Mouse (Mus musculus) urinary bladder, postnatal 14 days (tissue): ENCODE results near the gene Lrrc8d.
A peak's percentile ranks its signal among the peaks of the same experiment; 100 is the strongest.
"Not testable (repeated sequence)": the region's sequence is repeated elsewhere in the genome, so short reads cannot be mapped to it uniquely, and the experiment has no call there.

Source experiments
- DNase-seq: peaks from one replicate; pipeline ENCODE4 v3.0.0; 2021; ENCODE audit warnings: low spot score

The Lrrc8d gene

GRCm38 (mm10) chr5:105858754-105859694, 159.3 kb downstream of the Lrrc8d start:
- DNase-seq, result peak; percentile 38

DNA sequence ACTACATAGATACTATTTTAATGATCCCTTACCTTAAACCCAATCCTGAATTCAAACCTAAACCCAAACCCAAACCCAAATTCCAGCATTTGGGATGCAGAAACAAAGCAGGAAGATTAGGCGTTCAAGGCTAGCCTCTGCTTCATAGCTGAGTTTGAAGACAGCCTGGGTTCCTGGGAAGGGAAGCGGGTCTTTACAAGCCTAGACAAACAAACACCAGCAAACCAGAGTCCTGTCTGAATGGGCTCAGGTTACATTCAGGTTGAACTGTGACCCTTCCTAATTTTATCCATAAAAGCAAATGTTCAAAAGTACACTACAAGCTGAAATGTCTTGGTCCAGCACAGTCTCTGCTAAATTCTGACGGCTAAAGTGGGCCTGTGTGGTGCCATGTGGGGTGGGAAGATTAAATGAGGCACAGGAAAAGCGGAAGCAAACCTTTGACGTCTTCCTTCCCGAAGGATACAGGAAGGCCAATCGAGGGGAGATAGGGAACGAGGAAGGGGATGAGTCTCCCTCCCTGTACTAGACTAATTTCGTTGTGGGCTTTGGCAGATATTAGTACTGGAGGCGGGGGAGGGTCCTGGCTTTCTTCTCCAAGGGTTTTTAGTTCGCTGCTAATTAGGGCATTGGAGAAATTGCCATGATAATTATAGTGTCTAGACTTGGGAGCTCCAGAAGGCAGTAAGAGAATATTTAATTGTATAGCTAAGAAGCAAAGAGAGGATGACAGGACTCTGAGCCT, 160.1 kb downstream of the Lrrc8d start:
- no peak for DNase-seq

DNA sequence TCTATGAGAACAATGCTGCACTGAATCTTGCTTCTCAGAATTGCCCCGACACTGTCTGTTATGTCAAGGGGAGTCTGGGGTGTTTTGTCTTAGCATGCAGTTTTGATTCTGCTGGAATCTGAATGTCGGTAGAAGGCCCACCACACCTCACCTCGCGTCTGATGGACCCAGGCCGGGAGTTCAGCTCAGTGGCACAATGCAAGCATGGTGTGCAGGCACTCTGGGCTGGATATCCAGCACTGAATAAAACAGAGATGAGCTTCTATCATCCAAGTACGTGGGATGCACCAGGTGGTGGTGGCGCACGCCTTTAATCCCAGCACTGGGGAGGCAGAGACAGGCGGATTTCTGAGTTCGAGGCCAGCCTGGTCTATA, 160.7 kb downstream of the Lrrc8d start:
- DNase-seq, result no peak

- no peak for DNase-seq
Observed at GRCm38 (mm10) chr5:105861616-105862015, 161.8 kb downstream of the Lrrc8d start.

DNA sequence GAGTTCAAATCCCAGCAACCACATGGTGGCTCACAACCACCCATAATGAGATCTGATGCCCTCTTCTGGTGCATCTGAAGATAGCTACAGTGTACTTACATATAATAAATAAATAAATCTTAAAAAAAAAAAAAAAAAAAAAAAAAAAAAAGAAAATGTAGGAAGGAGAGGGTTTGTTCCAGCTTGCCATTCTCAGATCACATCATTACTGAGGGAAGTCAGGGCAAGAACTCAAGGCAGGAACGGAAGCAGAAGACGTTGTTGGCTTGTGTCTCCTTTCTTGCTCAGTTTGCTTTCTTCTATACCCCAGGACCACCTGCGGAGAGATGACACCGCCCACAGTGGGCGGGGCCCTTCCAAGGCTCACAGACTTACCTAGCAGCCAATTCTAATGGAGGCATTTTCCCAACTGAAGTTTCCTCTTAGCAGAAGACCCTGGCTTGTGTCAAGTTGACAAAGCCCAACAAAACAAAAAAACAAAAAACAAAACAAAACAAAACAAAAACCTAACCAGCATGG, 165.4 kb downstream of the Lrrc8d start:
- DNase-seq, result not testable (repeated sequence)

DNA sequence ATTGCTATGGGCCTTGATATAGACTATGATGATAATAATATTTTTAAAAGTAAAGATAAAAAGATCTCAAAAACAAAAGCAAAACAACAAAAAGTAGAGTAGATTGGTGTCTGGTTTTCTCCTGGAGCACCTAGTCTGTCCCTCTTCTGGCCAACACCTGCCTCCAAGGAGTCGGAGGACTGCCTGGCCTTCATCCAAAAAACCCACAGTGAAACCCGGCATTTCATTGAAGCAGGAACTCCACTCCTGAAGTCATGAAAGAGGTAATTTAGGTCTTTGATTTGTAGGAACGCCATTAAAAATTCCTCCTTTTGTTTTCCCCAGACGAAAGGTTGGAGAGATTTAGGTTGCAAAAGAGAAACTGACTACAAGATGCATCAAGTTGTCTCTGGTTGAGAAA, 167.7 kb downstream of the Lrrc8d start:
- no peak for DNase-seq

GRCm38 (mm10) chr5:105867841-105868447, 168.2 kb downstream of the Lrrc8d start:
- peak; percentile 37 for DNase-seq

DNA sequence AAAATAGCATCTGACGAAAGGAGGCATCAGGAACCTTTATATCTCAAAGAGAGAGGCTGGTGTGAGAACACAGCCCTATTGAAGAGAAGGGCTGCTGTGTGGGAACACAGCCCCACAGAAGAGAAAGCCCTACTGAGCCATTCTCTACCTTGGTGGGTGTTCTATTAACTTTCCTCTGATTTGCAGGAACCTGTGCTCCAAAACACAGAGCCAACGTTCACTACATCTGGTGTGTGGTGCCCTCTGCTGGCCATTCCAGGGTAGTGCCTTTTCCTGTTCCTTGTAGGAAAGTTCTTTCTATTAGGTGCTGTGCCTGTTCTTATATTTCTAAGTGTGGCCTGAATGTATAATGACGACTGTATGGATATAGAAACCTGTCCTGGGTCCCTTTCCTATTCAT, 168.8 kb downstream of the Lrrc8d start:
- DNase-seq, result peak; percentile 84

GRCm38 (mm10) chr5:105869739-105870138, 170.0 kb downstream of the Lrrc8d start:
- no peak for DNase-seq

DNA sequence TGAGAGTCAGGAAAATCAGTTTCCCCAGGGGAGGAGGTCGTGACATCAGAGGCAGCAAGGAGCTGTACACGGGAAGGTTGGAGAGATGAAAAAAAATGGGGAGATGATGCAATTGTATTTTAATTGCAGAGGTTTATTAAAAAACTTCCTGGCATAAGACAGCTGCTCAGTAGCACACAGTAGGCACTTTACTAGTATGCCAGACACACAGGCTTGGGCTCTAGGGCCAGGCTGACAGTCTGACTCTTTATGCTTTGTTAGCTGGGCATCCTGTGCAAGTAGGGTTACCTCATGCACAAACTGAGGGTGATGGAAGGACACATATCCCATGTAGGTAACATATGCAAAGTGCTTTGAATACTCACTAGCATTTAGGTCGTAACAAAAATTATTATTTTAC, 171.4 kb downstream of the Lrrc8d start:
- no peak for DNase-seq

DNA sequence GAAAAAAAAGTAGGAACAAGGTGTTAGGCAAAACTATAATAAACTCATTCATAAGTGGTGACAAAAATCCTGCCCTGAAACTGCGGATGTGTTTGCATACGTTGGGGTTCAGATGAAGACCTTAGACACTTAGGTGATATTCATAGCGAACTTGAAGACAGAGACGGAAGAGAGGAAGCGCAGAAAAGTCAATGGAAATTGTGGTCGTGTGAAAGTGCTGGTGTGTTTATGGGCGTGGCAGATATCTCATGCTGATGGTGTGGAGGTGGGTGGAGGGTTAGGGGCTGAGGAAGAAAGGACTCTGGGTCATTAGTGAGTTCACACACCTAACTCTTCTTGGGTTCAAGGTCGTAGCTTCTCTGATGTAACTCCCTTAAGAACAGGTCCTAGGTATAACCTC, 172.4 kb downstream of the Lrrc8d start:
- DNase-seq, result no peak

DNA sequence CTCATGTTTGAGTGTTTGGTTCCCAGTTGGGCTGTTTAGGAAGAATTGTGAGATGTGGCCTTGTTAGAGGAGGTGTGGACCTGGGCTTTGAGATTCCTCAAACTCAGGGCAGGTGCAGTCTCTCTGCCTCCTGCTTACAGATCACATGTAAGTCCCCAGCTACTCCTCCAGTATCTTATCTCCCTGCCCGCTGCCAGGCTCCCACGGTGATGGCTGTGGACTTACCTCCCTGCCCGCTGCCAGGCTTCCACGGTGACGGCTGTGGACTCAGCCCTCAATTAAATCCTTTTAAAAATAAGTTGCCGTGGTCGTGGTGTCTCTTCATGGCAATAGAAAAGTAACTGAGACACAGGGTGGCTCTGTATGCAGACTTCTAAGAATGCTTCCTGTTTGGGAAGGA, 173.1 kb downstream of the Lrrc8d start:
- no peak for DNase-seq

- DNase-seq, result no peak
Observed at GRCm38 (mm10) chr5:105873774-105874173, 174.0 kb downstream of the Lrrc8d start.

DNA sequence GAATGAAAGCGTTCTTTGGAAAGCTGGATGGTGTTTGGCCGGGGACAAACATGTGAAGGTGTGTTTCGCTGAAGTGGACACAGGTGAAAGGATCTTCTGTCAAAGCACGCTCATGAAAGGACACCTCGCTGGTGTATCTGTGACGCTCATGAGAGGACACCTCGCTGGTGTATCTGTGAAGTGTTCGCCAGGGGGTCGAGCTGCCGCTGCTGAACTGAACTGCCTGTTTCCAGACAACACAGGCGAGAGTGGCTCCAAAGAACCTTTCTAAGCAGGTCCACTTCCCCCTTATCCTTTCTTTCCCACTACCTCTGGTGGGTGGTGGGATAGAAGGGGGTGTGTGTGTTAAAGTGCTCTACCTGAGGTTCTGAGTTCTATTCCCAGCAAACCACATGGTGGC, 174.7 kb downstream of the Lrrc8d start:
- no peak for DNase-seq

DNA sequence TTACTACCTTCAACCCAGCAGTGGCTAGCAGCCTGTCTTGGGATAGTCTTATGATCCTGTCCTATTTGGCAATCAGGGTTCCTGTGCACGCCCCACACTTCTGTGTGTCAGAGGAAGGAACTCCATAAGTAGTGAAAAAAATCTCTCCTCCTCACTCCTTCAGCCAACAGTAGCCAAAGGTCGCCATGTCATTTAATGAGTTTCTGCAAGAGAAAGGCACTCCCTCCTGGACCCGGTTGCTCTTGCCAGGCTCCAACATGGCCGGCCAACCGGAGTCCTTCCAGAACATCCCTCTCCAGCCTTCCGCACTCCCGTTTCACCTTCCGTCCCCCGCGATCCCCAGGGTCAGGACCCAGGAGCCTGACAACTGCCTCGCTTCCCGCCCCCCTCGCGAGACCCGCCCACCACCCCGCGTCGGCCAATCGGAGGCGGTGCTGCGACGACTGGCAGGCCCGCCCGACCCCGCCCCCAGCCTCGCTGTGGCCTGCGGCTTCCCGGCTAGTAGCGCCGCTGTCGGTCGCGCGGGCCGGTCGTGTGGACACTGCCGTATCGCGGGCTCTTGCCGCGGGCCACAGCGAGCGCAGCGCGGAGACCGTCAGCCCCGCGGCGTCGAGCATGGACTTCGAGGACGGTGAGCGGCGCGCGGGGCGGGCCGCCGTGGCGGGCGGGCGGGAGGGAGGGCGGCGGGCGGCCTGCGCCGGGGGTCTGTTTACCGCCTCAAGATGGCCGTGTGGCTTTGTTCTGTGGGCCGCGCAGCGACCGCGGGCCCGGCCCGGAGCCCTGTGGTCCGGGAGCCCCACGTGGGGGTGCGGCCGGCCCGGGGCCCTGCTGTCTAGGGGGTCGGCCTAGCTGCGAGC, 176.5 kb downstream of the Lrrc8d start, which contains the start of gene Zfp326:
Gene Zfp326 (plus strand): TSS at position 498 of the 857 bp plus-strand sequence.
- peak; percentile 91 for DNase-seq

GRCm38 (mm10) chr5:105876925-105877774, 177.4 kb downstream of the Lrrc8d start:
- DNase-seq, result peak; percentile 28
